Mouse (Mus musculus): ENCODE data around the gene Entr1. TPM values are rescaled to one million over a fixed set of nuclear protein-coding genes. Genes with fewer than 3 reads are reported as not detected.

The Entr1 gene
- polyA plus RNA-seq (2012; rRNA removed): 388 and 401 TPM in 2 replicates

DNA sequence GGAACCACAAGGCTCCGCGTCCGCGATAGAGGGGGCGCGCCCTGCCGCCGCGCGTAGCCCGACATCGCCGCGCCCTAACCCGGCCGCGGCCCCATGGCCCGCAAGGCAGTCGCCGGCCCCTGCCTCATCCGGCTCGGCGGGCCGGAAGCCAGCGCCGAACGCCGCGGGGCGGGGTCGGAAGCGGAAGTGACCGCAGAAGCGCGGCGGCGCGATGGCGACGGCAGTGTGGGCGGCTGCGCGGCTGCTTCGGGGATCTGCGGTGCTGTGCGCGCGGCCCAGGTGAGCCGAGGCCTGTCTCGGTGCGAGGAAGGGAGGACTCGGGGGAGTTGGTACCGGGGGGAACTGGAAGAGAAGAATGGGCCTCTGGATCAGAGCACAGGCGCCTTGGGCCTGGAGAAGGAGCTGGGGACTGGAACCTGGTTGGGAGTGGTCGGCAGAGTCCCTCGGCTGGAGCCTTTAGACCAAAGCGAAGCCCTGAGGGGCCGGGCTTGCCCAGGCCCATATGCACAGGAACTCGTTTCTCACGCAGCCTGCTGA, at the start of gene Entr1, which contains the start of gene Pmpca:
TSS of gene Entr1 (minus strand) at position 163 of the 537 bp plus-strand sequence.
TSS of gene Pmpca (plus strand) at position 186 of the 537 bp plus-strand sequence.
- H3K36me3 ChIP-seq (ENCODE audit: control insufficient read depth, insufficient read depth, low read length): no peaks in the 10 kb centered on the region; the same call in none of the 2 replicates
- TF ChIP-seq CTCF (IDR thresholded peaks at IDR 0.05; ENCODE audit: control insufficient read depth, insufficient read depth, insufficient replicate concordance, low read depth, low read length) (no peak), POLR2A (IDR thresholded peaks at IDR 0.05; ENCODE audit: control insufficient read depth, low read depth, low read length) (peak; percentile 97)
- peak within 1 kb of the TSS; percentile 91 for H3K4me3 ChIP-seq (ENCODE audit: control insufficient read depth, low read depth, low read length)
- H3K27me3 ChIP-seq (ENCODE audit: control insufficient read depth, insufficient read depth, low read length): no peaks in the 10 kb centered on the region
- H3K4me1 ChIP-seq (ENCODE audit: control insufficient read depth, insufficient read depth, low read length): peaks cover 6% of the 10 kb centered on the region
- peak within 1 kb of the TSS; percentile 85 for H3K27ac ChIP-seq (ENCODE audit: control insufficient read depth, insufficient read depth, low read depth, low read length)

DNA sequence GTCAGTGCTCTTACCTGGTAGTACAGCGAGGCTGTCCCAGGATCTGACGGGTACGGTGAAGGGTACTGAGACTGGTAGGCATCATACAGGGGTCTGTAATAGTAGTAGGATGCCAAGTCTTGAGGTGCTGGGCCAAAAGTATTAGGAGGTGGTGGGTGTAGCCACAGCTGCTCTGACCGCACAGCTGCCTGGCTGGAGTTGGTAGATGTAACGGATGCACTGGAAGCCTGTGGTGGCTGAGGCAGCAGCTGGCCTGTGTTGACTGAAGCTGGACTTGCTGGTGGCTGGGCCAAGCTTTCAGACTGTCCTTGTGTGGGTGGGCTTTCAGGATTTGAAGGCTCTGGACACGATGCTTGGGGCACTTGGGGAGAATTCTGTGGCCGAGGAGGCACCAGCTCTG, 49.3 kb upstream of the Entr1 start:
- no peak for TF ChIP-seq POLR2A (IDR thresholded peaks at IDR 0.05; ENCODE audit: control insufficient read depth, low read depth, low read length)
- TF ChIP-seq CTCF (IDR thresholded peaks at IDR 0.05; ENCODE audit: control insufficient read depth, insufficient read depth, insufficient replicate concordance, low read depth, low read length): no peak
- H3K27ac ChIP-seq (ENCODE audit: control insufficient read depth, insufficient read depth, low read depth, low read length): no peak overlapping the region
- no peaks in the 10 kb centered on the region; the same call in none of the 2 replicates for H3K4me1 ChIP-seq (ENCODE audit: control insufficient read depth, insufficient read depth, low read length)
- H3K27me3 ChIP-seq (ENCODE audit: control insufficient read depth, insufficient read depth, low read length): no peaks in the 10 kb centered on the region
- H3K4me3 ChIP-seq (ENCODE audit: control insufficient read depth, low read depth, low read length): no peak overlapping the region
- peaks cover 10% of the 10 kb centered on the region for H3K36me3 ChIP-seq (ENCODE audit: control insufficient read depth, insufficient read depth, low read length)

DNA sequence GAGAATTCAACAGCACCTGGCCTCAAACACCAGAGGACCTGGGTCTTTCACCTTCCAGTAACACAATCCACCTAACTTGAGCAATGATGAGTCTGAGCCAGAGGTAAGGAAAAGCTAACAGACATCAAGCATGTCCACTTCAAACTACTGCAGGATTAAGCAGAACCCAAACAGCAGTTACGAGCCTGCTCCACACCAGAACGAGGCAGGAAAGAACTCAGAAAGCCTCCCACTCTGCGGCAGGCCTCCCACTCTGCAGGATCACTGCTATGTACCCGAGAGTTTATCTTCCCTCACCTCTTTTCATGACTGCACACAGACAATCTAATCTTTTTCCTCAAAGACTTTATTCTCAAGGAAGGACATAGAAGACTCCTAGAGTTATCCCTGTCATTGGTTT, 48.1 kb upstream of the Entr1 start:
- Histone ChIP-seq H3K4me1 (ENCODE audit: control insufficient read depth, insufficient read depth, low read length) (no peaks in the 10 kb centered on the region; the same call in none of the 2 replicates), H3K36me3 (ENCODE audit: control insufficient read depth, insufficient read depth, low read length) (peaks cover 12% of the 10 kb centered on the region), H3K4me3 (ENCODE audit: control insufficient read depth, low read depth, low read length) (no peak overlapping the region), H3K27me3 (ENCODE audit: control insufficient read depth, insufficient read depth, low read length) (no peaks in the 10 kb centered on the region), H3K27ac (ENCODE audit: control insufficient read depth, insufficient read depth, low read depth, low read length) (no peak overlapping the region)
- TF ChIP-seq POLR2A (IDR thresholded peaks at IDR 0.05; ENCODE audit: control insufficient read depth, low read depth, low read length) (no peak), CTCF (IDR thresholded peaks at IDR 0.05; ENCODE audit: control insufficient read depth, insufficient read depth, insufficient replicate concordance, low read depth, low read length) (no peak)

DNA sequence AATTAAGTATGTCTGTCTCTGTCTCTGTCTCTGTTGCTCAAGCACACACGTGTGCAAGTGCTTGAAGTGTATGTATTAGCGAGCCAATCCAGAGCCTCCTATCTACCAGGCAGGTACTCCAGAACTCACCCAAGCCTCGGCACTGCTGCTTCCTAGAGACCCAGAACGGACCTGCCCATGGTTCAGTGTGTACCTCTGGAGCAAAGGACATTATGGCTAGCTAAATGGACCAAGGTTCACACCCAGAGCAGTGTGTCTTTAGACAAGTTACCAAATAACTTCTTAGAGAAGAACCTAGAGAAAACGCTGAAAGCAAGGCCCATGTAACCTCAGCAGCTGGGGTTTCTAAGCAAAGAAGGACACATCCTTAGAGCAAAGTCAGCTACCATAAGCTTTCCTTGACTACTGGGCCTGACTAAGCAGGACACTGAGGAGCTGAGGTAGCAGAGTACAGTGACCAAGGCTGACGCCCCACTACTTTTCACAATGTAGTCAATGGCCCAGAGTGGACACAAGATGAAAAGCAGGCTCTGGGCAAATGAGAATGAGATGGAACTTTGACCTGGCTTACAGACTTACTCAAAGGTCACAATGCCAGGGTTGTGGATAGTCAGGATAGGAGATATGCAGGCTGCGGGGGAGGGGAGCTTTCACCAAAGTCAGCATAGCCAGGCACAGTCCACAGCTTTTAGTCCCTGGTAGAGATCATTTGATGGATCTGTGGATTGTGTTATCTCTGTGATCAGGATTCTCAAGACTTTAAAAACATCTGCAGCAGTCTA, 45.9 kb upstream of the Entr1 start:
- Histone ChIP-seq H3K27ac (ENCODE audit: control insufficient read depth, insufficient read depth, low read depth, low read length) (no peak overlapping the region), H3K4me3 (ENCODE audit: control insufficient read depth, low read depth, low read length) (no peak overlapping the region), H3K4me1 (ENCODE audit: control insufficient read depth, insufficient read depth, low read length) (no peaks in the 10 kb centered on the region), H3K36me3 (ENCODE audit: control insufficient read depth, insufficient read depth, low read length) (peaks cover 16% of the 10 kb centered on the region), H3K27me3 (ENCODE audit: control insufficient read depth, insufficient read depth, low read length) (no peaks in the 10 kb centered on the region)
- TF ChIP-seq CTCF (IDR thresholded peaks at IDR 0.05; ENCODE audit: control insufficient read depth, insufficient read depth, insufficient replicate concordance, low read depth, low read length) (no peak), POLR2A (IDR thresholded peaks at IDR 0.05; ENCODE audit: control insufficient read depth, low read depth, low read length) (no peak)

DNA sequence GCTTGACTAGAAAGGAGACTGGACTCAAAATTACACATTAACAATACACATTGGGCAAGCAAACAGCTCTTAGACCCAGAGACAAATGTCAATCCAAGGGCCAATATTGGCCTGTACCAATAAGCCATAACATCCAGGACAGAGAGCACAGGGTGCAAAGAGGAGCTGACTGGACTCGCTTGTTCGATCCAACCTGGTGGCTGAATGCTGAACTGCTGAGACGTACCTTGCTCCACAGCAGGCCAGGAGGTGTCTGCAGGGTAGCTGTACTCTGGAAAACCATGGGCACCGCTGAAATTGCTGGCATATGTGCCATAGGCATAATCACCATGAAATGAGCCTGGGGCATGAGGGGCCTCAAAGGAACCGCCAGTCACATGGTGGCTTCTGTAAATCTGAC, 40.7 kb upstream of the Entr1 start:
- no peak overlapping the region for H3K4me3 ChIP-seq (ENCODE audit: control insufficient read depth, low read depth, low read length)
- no peaks in the 10 kb centered on the region for H3K27me3 ChIP-seq (ENCODE audit: control insufficient read depth, insufficient read depth, low read length)
- H3K27ac ChIP-seq (ENCODE audit: control insufficient read depth, insufficient read depth, low read depth, low read length): no peak overlapping the region
- no peak for TF ChIP-seq CTCF (IDR thresholded peaks at IDR 0.05; ENCODE audit: control insufficient read depth, insufficient read depth, insufficient replicate concordance, low read depth, low read length)
- no peak for TF ChIP-seq POLR2A (IDR thresholded peaks at IDR 0.05; ENCODE audit: control insufficient read depth, low read depth, low read length)
- H3K4me1 ChIP-seq (ENCODE audit: control insufficient read depth, insufficient read depth, low read length): no peaks in the 10 kb centered on the region
- peaks cover 20% of the 10 kb centered on the region for H3K36me3 ChIP-seq (ENCODE audit: control insufficient read depth, insufficient read depth, low read length)

DNA sequence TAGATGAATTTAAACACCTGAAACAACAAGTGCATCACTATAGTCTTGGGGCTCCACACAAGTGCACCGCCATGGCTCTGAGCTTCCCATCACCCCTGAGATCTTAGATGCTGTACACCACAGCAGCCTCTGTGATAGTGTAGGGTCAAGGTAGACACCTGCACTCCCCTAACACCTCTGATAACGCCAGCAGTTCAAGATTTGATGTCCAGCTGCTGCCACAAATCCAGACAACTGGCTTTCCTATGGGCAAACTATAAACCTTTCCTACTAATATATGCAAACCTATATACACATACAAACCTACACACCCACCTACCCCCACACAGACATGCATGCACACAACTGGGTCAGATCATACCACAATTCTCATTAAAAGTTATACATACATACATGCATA, 35.4 kb upstream of the Entr1 start:
- Histone ChIP-seq H3K27ac (ENCODE audit: control insufficient read depth, insufficient read depth, low read depth, low read length) (no peak overlapping the region), H3K4me1 (ENCODE audit: control insufficient read depth, insufficient read depth, low read length) (no peaks in the 10 kb centered on the region), H3K27me3 (ENCODE audit: control insufficient read depth, insufficient read depth, low read length) (no peaks in the 10 kb centered on the region), H3K4me3 (ENCODE audit: control insufficient read depth, low read depth, low read length) (no peak overlapping the region), H3K36me3 (ENCODE audit: control insufficient read depth, insufficient read depth, low read length) (peaks cover 17% of the 10 kb centered on the region)
- TF ChIP-seq POLR2A (IDR thresholded peaks at IDR 0.05; ENCODE audit: control insufficient read depth, low read depth, low read length): no peak
- no peak for TF ChIP-seq CTCF (IDR thresholded peaks at IDR 0.05; ENCODE audit: control insufficient read depth, insufficient read depth, insufficient replicate concordance, low read depth, low read length)

DNA sequence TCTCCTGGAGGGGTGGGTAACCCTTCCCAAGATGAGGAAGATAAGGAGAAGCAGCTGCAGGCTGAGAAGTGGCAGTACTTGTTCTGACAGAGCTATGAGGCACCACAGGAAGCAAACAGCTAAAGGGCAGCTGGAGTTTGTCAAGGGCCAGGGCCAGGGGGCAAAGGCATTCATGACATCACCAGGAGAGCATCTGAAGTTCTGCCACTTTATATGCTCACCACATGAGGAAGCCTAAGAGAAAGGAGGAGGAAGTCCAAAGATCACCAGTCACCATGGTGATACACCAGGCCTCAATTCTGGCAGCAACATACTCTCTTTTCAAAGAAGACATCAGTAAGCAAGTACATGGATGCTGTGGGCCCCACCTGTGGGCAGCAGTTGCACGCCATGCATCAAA, 34.0 kb upstream of the Entr1 start:
- H3K4me3 ChIP-seq (ENCODE audit: control insufficient read depth, low read depth, low read length): no peak overlapping the region
- no peak overlapping the region for H3K27ac ChIP-seq (ENCODE audit: control insufficient read depth, insufficient read depth, low read depth, low read length)
- H3K27me3 ChIP-seq (ENCODE audit: control insufficient read depth, insufficient read depth, low read length): no peaks in the 10 kb centered on the region
- TF ChIP-seq POLR2A (IDR thresholded peaks at IDR 0.05; ENCODE audit: control insufficient read depth, low read depth, low read length): no peak
- no peak for TF ChIP-seq CTCF (IDR thresholded peaks at IDR 0.05; ENCODE audit: control insufficient read depth, insufficient read depth, insufficient replicate concordance, low read depth, low read length)
- H3K36me3 ChIP-seq (ENCODE audit: control insufficient read depth, insufficient read depth, low read length): peaks cover 13% of the 10 kb centered on the region
- no peaks in the 10 kb centered on the region for H3K4me1 ChIP-seq (ENCODE audit: control insufficient read depth, insufficient read depth, low read length)
